Mouse (Mus musculus): Measurements from ENCODE around the gene Gm5127.

Gene Gm5127

DNA sequence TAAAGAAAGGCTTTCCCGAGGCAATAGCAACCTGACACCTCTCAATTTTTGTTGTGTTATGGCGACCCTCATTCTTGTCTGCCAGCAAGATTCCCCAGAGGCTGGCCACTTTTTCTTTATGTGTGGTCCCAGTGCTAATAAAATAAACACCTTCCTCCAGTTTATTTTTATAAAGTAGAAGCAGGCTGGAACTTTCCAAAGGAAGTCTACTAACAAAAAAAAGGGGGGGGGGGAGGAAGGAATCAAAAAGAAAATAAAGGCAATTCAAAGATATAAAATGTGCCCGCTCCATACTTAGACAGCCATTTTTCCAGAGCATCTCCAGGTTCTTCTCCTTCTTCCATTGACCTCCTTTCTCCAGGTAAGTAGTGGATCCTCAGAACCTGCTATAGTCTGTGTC lies at the start of gene Gm5127:
Gene Gm5127 (plus strand): TSS at position 301 of the 400 bp plus-strand sequence.
- no peak for DNase-seq (ENCODE audit: low spot score in 2 of 2)

DNA sequence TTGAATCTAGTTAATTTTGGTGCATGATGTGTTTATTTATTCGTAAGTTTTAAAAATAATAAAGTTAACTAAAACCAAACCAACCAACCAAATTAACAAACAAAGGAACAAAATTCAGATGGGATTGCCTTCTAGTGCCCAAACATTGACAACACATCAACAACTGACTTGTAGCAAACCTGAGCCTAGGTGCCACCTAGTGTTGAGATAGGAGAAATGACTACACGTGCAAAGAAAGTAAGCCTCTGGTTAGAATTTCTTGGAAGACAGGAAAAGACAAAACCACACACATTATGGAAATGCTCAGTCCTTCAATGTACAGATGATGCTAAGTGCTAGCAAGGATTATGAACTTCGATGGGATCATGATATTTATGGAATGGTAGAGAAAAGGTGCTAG lies 46.6 kb upstream of the Gm5127 start:
- no peak for DNase-seq (ENCODE audit: low spot score in 2 of 2)

DNA sequence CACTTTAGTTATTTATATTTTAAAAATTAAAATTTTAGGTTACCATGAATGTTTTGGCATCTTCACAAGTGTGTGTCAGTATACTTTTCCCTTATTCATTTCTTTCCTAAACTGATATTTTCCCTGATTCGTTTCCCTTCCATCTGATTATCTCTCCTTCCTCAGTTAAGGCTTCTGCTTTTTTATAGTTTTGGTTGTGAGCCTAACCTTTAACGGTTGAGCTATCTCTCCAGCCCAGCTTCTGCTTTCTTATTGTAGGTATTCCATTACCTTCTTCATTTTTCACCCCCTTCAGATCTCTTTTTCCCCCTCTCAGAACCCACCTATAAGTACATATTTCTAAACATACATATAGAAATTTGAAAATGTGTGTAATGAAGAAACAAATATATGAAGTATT lies 27.5 kb upstream of the Gm5127 start:
- DNase-seq (ENCODE audit: low spot score in 2 of 2) = no peak

DNA sequence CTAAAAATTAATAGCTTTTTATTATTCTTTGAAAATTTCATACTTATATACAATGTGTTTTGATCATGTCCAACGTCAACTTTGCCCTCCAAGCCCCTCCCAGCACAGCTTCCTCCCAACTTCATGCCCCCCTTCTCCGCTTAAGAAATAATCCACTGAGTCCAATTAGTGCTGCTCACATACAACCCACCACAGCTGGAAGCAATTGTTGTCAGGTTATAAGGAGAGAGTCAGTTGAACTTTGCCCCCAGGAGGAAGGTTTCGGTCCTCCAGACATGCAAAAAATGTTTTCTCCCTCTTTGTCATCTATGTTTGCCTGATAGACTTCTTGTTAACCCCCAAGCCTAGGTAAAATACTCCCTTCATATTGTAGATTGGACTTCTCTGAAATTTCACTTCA lies 4.0 kb upstream of the Gm5127 start:
- no peak for DNase-seq (ENCODE audit: low spot score in 2 of 2)

DNA sequence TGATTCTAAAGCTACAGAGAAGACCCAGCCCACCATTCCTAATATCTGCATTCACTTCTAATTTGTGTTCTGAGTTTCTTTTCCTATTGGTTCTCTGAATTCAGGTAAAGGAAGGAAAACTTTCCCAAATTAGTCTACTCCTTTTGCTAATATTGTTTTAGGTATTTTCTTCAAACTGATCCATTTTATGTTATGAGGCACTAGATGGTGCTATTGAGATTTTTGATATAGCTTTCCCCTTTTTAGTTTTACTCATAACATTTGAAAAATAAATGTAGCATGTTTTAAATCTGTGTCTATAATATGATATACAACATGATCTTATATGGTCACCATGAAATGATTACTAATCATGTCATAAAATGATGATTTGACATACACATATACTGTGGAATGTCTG lies 2.6 kb upstream of the Gm5127 start:
- no peak for DNase-seq (ENCODE audit: low spot score in 2 of 2)

DNA sequence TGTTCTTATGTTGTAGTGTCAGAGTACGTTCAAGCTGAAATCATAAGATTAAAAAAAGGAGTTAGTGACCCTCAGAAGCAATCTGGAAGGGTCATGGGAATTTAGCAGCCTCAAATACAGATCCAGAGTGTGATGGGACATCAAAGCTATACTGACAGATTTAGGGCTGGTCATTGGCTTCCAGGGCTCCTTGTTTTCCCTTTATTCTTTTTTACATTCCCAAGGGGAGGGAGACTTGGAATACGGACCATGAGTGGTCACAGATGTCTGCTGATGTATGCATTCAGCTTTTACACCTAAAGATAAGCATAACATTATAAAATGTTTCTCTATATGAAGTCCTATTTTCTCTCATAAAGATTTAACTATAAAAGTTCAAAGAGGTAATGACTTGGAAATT lies 789 bp upstream of the Gm5127 start:
- no peak for DNase-seq (ENCODE audit: low spot score in 2 of 2)

DNA sequence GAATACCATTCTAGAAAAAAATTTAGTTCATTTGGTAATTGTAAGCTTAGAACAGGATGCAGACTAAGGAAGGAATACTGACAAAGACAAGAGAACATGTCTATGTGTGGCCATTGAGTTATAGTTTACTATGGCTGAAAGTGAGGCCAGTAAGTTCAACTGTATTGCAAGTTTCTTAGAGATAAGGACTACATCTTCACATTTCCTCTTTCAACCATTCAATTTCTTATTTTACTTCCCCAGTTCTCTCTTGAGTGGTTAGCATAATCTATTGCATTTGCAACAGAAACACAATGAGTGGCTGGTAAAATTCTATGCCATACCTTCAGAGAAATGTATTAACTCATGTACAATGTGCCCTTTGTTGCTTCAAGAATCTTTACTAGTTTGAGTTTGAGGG lies 10.9 kb downstream of the Gm5127 start:
- DNase-seq (ENCODE audit: low spot score in 2 of 2) = no peak

DNA sequence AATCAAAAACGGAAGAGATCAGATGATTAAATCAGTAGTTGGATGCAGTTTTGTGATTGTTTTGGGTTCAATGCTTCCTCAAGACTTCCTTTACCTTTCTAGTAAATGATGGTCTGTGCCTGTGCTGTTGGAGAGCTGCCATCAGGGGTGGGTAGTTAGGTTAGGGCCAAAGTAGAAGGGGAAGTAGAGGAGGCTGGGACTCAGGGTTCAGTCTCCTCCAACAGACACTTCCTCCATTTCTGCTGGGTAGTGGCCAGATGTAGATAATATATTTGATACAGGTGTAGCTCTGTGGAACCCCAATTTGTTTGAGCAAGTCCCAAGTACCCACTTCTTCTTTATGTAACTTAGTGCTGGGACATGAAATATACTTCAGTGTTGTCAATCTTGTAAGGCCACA lies 12.9 kb downstream of the Gm5127 start:
- DNase-seq (ENCODE audit: low spot score in 2 of 2) = no peak

DNA sequence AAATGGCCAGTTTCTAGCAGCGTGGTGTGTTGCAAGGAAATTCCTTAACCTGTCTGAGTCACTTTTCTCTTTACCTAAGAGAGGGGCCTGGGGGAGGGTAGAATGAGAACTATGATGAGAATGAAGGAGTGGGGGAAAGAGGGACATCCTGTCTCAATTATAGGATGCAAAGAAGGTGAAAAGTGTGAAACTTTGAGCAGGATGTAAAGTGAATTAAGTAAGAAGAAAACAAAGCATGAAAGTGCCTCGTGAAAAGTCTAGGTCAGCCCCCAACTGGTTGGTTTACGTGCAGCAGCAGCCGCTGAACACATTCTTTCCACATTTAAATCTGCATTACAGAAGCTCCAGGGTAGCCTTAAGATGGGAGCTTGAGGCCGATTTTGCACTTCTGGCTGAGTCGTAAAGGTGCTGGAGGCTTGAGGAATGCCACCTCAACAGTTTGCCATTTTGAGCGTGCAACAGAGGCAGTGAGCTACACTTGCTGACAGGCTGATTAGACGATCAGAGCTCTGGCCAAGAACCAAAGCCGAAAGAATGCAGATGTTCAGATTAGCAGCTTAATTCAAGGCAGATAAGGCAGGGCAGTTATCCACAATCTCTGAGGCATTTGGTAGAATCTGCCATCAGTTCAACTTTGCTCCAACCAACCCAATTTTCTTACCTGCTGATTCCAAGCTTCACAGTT lies 19.7 kb downstream of the Gm5127 start:
- DNase-seq (ENCODE audit: low spot score in 2 of 2) = no peak

DNA sequence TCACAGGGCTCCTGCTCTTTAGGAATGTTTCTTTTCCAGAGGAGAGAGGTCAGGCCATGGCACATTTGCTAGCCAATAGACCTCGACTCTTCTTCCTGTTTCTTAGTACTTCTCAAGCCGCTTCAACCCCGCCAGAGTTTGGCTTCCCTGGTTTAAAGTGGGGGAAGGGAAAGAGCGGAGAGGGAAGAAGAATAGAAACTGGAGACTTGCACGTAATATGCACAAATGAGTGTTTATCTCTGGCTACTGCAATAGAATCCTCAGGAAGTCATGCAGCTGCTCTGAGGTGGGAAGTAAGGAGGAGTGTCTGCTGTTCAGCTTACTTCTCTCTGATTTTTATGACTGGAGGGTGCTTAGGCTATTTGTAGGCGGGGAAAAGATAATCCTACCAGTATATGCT lies 20.4 kb downstream of the Gm5127 start, which contains the start of gene Cysltr1:
Gene Cysltr1 (minus strand): TSS at position 294 of the 400 bp plus-strand sequence.
- DNase-seq (ENCODE audit: low spot score in 2 of 2) = no peak

DNA sequence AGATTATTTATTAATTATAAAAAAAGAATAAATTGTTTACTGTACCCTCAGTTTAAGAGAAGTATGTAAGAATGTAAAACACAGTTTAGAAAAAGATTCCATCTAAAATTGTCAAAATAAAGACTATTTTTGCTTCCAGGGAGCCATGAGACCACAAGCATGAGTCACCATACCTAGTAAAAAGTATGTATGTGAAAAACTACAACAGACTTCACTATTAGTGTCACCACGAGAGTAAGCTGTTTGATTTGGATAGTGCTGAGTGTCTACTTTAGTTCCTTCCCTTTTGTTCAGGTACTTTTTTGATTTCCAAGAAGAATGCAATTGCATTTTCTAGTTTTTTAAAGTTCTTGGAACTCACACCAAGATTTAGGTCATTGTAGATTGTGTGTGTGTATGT lies 39.5 kb downstream of the Gm5127 start:
- no peak for DNase-seq (ENCODE audit: low spot score in 2 of 2)

DNA sequence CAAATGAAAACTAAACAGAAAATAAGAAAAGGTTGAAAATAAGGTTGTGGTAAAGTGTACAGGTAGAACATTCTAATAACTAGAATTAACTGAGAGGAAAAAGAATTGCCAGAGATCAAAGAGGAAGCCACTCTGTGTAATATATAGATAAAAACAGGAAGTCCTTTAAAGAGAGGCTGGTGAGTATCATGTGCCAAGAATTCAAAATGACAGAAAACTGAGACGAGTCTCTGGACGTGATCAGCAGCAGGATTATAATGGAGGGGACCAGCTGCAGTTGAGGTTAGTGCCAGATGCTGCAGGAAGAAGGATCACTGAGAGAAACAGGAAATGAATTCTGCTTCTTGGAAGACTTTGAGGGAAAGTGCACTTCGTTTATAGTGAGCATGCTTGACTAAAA lies 40.7 kb downstream of the Gm5127 start:
- DNase-seq (ENCODE audit: low spot score in 2 of 2) = no peak

DNA sequence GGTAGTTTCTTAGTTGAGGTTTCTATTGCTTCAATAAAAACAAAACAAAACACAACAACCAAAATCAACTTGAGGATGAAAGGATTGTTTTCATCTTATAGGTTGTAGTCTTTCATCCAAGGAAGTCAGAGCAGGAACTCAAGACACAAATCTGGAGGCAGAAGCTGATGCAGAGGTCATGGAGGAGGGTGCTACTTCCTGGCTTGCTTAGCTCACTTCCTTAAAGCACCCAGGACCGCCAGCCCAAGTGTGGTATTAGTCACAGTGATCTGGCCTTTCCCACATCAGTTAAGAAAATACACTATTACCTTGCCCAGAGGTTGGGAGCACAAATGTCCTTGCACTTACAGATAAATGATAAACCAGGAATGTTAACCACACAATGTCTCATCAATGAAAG lies 45.5 kb downstream of the Gm5127 start:
- DNase-seq (ENCODE audit: low spot score in 2 of 2) = no peak

DNA sequence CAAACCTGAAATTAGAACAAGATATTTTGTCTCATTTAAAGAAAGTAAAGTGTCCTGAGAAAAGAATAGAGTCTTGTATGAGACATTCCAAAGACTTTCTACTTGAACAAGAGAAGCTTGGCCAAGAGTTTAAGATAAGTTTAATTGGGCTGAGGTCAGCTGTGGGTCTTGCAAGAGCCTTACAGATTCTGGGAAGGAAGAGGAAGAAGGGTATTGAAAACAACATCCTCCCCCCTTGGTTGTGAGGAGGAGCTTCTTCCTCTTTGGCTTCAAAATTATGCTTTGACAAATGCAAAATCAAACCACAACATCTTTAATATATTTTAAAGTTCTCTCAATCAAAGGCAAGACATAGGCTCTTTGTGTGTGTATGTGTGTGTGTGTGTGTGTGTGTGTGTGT lies 50.6 kb downstream of the Gm5127 start:
- no peak for DNase-seq (ENCODE audit: low spot score in 2 of 2)

DNA sequence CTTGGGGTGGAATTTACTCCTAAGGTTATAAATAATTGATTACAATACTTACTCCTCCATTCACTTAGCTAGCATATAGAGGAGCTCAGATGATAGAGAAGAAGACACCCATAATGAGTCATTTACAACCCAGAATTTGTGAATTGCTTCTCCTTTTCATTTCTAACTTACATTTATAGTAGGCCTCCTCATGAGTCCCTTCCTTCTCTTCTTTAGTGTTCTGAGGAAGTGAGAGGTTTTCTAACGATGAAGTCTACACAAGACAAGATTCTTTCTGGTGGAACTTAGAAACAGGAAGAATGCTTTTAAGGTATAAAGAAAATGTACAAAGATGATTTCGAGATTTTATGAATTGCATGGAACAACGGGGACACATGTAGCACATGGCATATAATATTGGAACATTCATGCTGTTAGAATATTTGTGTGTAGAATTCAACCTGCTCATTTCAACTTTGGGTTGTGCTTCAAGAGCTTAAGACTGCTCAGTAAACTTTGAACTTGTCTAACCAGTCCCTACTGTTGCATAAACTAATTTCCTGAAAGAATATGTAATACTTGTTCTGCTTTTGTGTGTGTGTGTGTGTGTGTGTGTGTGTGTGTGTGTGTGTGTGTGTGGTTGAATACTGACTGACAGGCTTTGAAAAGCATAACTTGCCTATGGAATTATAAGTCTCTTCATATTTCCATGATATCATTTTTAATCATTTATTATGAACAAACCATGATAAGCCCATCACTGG lies 52.0 kb downstream of the Gm5127 start:
- DNase-seq (ENCODE audit: low spot score in 2 of 2) = no peak

DNA sequence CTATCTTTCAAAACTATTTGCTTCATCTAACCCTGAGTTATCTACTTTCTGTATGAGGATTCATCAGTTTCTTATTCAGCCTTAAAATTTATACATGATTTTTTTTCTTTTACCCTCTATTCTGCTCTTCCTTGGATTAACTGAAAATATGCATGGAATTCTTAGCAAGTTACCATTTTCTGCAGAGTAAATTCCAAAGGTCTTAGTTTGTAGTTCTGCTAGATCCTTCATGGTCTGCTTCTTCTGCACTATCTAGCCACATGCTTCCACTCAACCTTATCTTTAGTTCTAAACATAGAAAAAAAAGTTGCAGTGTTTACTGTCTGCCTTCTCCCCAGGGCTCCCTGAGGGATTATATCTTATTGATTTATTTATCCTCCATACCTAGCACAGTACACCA lies 79.1 kb downstream of the Gm5127 start:
- no peak for DNase-seq (ENCODE audit: low spot score in 2 of 2)

DNA sequence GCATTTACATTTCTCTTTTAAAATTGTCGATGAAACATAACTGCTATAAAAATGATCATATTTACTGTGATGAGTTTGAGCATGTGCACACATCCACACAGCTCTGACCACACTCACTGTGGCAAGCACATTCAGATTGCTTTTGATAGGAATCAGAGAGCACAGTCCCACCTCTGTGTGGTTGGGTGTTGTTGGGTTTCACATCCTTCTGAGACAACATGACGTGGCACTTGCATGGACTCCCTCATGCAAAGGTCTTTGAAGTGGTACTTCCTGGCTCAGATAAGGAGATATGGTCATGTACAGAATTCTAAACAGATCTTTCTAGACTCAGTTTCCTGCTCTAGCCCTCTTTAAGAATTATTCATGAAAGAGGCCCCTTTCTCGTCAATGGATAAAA lies 121.6 kb downstream of the Gm5127 start:
- DNase-seq (ENCODE audit: low spot score in 2 of 2) = no peak

DNA sequence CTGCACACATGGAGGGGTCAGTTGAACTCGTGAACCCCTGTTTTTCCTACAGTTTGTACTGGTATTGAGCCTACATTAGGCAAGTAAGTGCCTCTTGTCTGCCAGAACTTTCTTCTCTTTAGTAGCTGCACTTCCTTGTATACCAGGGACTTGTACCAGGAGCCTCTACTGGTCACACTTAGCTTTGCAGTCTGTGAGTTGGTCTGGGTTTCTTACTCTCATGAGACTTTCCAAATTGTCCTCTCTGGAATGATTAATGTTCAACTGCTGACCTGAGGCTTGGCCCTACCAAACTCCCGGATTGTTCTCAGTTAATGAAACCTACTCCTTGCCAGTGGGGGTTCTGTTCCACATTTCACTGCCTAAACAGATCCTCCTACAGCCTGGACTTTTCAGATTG lies 134.2 kb downstream of the Gm5127 start:
- DNase-seq (ENCODE audit: low spot score in 2 of 2) = no peak

DNA sequence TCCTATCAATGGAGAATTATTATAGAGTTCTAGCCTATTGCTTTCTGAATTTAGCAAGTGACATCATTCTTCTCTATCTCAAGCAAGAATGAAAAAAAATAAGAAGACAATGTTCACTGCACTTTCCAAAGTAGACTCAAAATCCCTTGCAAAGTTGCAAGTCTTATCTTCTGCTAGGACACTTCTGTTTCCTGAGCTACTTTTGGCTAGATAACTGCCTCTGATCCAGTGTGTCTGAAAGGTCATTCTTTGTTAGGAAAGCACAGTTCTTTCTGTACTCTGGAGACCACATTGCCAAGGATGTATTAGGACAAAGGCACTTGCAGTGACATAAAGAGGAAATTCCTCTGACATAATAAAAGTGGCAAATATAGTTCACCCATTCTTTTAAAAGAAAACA lies 159.3 kb downstream of the Gm5127 start:
- DNase-seq (ENCODE audit: low spot score in 2 of 2) = no peak

DNA sequence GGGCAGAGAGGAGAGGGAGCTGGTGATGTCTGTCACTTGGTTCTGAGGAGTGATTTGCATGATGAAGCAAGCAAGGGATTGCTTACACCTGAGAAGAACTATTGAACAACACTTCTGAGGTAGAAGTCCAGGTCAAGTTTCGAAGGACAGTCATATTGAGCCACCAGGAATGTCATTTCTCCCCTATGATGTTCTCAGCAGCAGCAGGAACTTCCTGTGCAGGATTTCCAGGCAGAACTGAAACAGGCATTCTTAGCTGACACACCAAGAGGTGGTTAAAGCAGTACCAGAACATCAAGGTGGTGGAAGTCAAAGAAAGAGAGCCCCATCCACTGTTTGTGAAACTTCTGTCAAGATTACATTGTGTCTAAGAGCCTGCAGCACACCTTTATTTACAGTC lies 172.3 kb downstream of the Gm5127 start:
- no peak for DNase-seq (ENCODE audit: low spot score in 2 of 2)
